ENCODE assay signal across 20 mouse cellular contexts in the genomic region with DNA sequence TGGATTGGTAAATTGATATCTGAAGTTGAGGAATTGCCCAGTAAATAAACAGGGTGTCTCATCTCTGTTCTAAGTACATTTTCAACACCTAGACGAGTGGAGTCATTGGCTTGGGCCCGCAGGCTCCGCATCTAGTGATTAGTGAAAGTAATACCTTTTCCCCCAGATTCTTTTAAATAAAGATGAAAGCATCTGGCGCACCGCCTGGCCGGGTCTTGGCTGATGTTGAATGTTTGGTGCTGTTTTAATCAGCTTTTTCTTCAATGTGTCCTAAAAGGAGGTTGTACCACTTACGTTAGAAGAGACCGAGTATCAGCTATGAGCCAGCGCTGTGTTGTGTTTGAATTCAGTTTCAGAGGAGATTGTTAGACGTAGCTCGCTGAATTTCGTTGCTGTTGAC.
"Had no signal": no experiment of that assay in that cellular context is flagged by ENCODE, and none has a peak within 500 bp of the region (broad histone marks: within the 10 kb centered on the region; RNA-seq: fewer than 3 reads in every experiment).

No protein-coding gene starts in this region.

- H3K27ac ChIP-seq: hindbrain, postnatal 0 days; kidney, embryonic 15.5 days; left cerebral cortex, adult 2 months; liver, embryonic 13.5 days; neural tube, embryonic 12.5 days; stomach, postnatal 0 days had no signal

- H3K4me3 ChIP-seq: kidney, embryonic 15.5 days; left cerebral cortex, adult 2 months; liver, embryonic 13.5 days; megakaryocyte, embryonic 14.5 days; midbrain, embryonic 10.5 days; midbrain, embryonic 15.5 days; neural tube, embryonic 12.5 days; neural tube, embryonic 15.5 days had no signal

- DNase-seq: kidney, adult 11 months; kidney, adult 8-10 months; kidney, postnatal 10 days; kidney, postnatal 36 days; layer of hippocampus, adult 9-11 months; liver, embryonic 13.5 days; lung, adult 2 months; lung, postnatal 36 days; right cerebral cortex, postnatal 14 days; thymus, adult 18-20 months; thymus, postnatal 36 days had no signal
